Mouse (Mus musculus): ENCODE results near the gene Wdr66.

Wdr66 gene

GRCm38 (mm10) chr5:123272927-123273326, 21.0 kb downstream of the Wdr66 start:
- no peak for DNase-seq

GRCm38 (mm10) chr5:123276636-123277341, 24.9 kb downstream of the Wdr66 start:
- no peak for DNase-seq

- DNase-seq = no peak
These were observed 25.4 kb downstream of the Wdr66 start for GRCm38 (mm10) chr5:123277342-123277701.

GRCm38 (mm10) chr5:123277704-123278103, 25.8 kb downstream of the Wdr66 start:
- DNase-seq = no peak

- no peak for DNase-seq
These were observed 27.3 kb downstream of the Wdr66 start for GRCm38 (mm10) chr5:123279248-123279647.

GRCm38 (mm10) chr5:123281336-123282136, 29.6 kb downstream of the Wdr66 start:
- peak; percentile 65 for DNase-seq

GRCm38 (mm10) chr5:123285174-123285573, 33.3 kb downstream of the Wdr66 start:
- DNase-seq = no peak

GRCm38 (mm10) chr5:123288079-123288478, 36.2 kb downstream of the Wdr66 start:
- DNase-seq = no peak

GRCm38 (mm10) chr5:123294653-123295052, 42.8 kb downstream of the Wdr66 start:
- DNase-seq = no peak

- DNase-seq = no peak
These were observed 44.4 kb downstream of the Wdr66 start for GRCm38 (mm10) chr5:123296224-123296806.

GRCm38 (mm10) chr5:123296972-123297754, 45.3 kb downstream of the Wdr66 start:
- DNase-seq = no peak

- DNase-seq = no peak
These were observed 45.9 kb downstream of the Wdr66 start for GRCm38 (mm10) chr5:123297830-123298229.

GRCm38 (mm10) chr5:123298526-123298925, 46.6 kb downstream of the Wdr66 start:
- no peak for DNase-seq

- no peak for DNase-seq
These were observed 48.7 kb downstream of the Wdr66 start for GRCm38 (mm10) chr5:123300496-123301034.

GRCm38 (mm10) chr5:123301780-123302521, 50.0 kb downstream of the Wdr66 start:
- peak; percentile 43 for DNase-seq

GRCm38 (mm10) chr5:123307630-123308282, 55.9 kb downstream of the Wdr66 start:
- no peak for DNase-seq

- no peak for DNase-seq
These were observed 57.9 kb downstream of the Wdr66 start for GRCm38 (mm10) chr5:123309816-123310215.

- DNase-seq = no peak
These were observed 58.3 kb downstream of the Wdr66 start for GRCm38 (mm10) chr5:123310221-123310620.

GRCm38 (mm10) chr5:123313058-123313630, 61.2 kb downstream of the Wdr66 start:
- DNase-seq = no peak

- no peak for DNase-seq
These were observed 62.0 kb downstream of the Wdr66 start for GRCm38 (mm10) chr5:123313851-123314380.
